Mouse (Mus musculus) midbrain, postnatal 0 days (tissue): Measurements from ENCODE around the gene Cyp4a31. TPM values are rescaled to one million over a fixed set of nuclear protein-coding genes. Genes with fewer than 3 reads are reported as not detected.
"Not testable (repeated sequence)": the region's sequence is repeated elsewhere in the genome, so short reads cannot be mapped to it uniquely, and the experiment has no call there.

ENCODE experiments used
- ATAC-seq: fragments of 200-750 bp; cut with Nextera tagmentation; 2 replicates; pipeline ENCODE4 v1.8.0; 2017; ENCODE audit warnings: moderate number of reproducible peaks, mild to moderate bottlenecking, moderate TSS enrichment, moderate library complexity; ENCODE audit not compliant: low FRiP score
- DNase-seq: peaks from one replicate; pipeline ENCODE4 v3.0.0-alpha.2; 2015; ENCODE audit warnings: low spot score
- H3K27ac ChIP-seq: fragments of 300-500 bp; sonication (generic); 2 replicates; pipeline ENCODE4 v1.5.1; 2014; ENCODE audit warnings: low read depth, mild to moderate bottlenecking, low read length, mixed read lengths
- H3K27me3 ChIP-seq: fragments of 300-500 bp; sonication (generic); 2 replicates; pipeline ENCODE4 v1.6.1; 2014; ENCODE audit warnings: low read length, control low read depth, mixed read lengths; ENCODE audit not compliant: insufficient read depth
- H3K36me3 ChIP-seq: fragments of 300-500 bp; sonication (generic); 2 replicates; pipeline ENCODE4 v1.6.1; 2014; ENCODE audit warnings: low read length, control low read depth, mixed read lengths; ENCODE audit not compliant: insufficient read depth
- H3K4me1 ChIP-seq: fragments of 300-500 bp; sonication (generic); 2 replicates; pipeline ENCODE4 v1.6.1; 2014; ENCODE audit warnings: mild to moderate bottlenecking, control low read depth, antibody characterized with exemption, low read length, mixed read lengths; ENCODE audit not compliant: insufficient read depth
- H3K4me2 ChIP-seq: fragments of 300-500 bp; sonication (generic); 2 replicates; pipeline ENCODE4 v1.6.1; 2014; ENCODE audit warnings: low read depth, mild to moderate bottlenecking, low read length, mixed read lengths; ENCODE audit not compliant: poor library complexity, severe bottlenecking
- H3K4me3 ChIP-seq: fragments of 300-500 bp; sonication (generic); 2 replicates; pipeline ENCODE4 v1.5.1; 2014; ENCODE audit warnings: low read depth, mild to moderate bottlenecking, low read length, moderate library complexity
- H3K9ac ChIP-seq: fragments of 300-500 bp; sonication (generic); replicated peaks from 2 replicates; pipeline ENCODE4 v1.6.1; 2014; ENCODE audit warnings: mild to moderate bottlenecking, low read length, moderate library complexity, mixed read lengths; ENCODE audit not compliant: poor library complexity, severe bottlenecking
- H3K9me3 ChIP-seq: fragments of 300-500 bp; sonication (generic); 2 replicates; pipeline ENCODE4 v1.6.1; 2016; ENCODE audit warnings: low read length, control low read depth
- CTCF ChIP-seq: IDR thresholded peaks from 2 replicates; pipeline ENCODE4 v1.5.1; 2016; ENCODE audit warnings: antibody characterized with exemption, mild to moderate bottlenecking
- whole genome bisulfite sequencing: fragments of 180-500 bp; shearing (Covaris S2); extraction: QIAGEN DNeasy Blood & Tissue Kit; methylation state at CpG from one replicate; pipeline ENCODE4 v1.1.7; 2014; 5-methylcytosine and 5-hydroxymethylcytosine counted together
- polyA plus RNA-seq: library from polyadenylated mRNA; unstranded; fragments of >200 nt; fragmentation: Nextera tagmentation; extraction: Ambion mirVana; gene quantifications from 2 replicates; pipeline ENCODE4 v1.2.1, GENCODE M21; 2015
- total RNA-seq: library from RNA; depleted of rRNA; stranded (reverse); fragments of >200 nt; gene quantifications from 2 replicates; pipeline ENCODE4 v1.2.3, GENCODE M21; 2014

The Cyp4a31 gene
- total and polyA plus RNA-seq, 2 experiments from 2014 or later = not detected

DNA sequence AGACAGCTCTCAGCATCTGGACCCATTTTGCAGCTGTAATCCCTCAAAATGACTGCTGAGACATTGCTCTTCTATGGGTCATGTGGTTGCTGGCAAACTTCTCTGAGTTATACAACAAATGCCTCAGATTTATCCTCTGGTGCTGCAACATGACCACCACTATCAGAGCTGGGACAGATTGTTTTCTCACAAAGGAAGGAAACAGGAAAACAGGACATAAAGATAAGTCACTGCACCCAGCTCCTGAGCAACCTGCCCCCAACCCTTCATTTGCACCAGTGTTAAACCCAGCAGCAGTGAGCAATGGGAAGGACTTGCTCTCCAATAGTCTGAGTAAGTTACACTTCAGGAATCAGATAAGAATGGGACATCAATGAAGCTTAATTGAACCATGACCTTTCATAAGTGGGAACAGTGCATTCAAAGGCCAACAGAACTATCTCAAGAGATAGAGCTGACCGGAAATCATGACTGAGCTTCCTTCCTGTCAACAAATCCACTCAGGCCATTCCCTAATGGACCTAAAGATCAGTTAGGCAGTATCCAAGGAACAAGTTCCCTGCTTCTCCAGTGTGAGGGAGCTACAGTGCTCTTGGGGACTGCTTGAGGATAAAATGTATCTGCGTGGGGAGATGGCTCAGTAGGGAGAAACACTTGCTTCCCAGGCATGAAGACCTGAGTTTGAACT lies 17.2 kb upstream of the Cyp4a31 start:
- Histone ChIP-seq H3K4me3 (no peak overlapping the region), H3K27ac (no peak overlapping the region), H3K27me3 (no peaks in the 10 kb centered on the region), H3K4me2 (no peak overlapping the region), H3K9me3 (no peaks in the 10 kb centered on the region), H3K4me1 (no peaks in the 10 kb centered on the region), H3K9ac (no peak overlapping the region), H3K36me3 (no peaks in the 10 kb centered on the region)
- WGBS = 76% methylated on average over 2 of the region's 2 CpGs
- DNase-seq (no peak), ATAC-seq (no peak)
- no peak for TF ChIP-seq CTCF

DNA sequence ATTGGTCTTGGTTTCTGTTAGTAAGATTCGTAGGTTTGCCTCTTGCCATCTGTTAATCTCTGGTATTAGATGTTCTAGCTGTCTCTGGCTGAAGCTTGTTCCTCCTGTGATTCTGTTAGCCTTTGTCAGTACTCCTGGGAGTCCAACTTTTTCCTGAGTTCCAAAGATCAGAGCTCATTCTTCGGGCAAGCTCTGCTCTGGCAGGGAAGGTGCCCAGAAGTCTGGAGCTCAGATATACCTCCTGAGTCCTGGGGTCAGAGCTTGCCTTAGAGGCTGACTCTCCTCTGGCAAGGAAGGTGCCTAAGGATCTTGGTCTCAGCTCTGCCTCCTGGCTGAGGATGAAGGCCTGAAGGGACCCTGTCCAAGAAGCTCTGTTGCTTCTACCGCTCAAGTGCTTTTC lies 10.7 kb upstream of the Cyp4a31 start:
- DNase-seq (no peak), ATAC-seq (no peak)
- H3K9me3 ChIP-seq = no peaks in the 10 kb centered on the region
- no peak overlapping the region for H3K27ac ChIP-seq
- no peak for TF ChIP-seq CTCF
- H3K9ac ChIP-seq = no peak overlapping the region
- no peak overlapping the region for H3K4me2 ChIP-seq
- 89% methylated on average over 3 of the region's 3 CpGs for WGBS
- H3K36me3 ChIP-seq = no peaks in the 10 kb centered on the region
- H3K27me3 ChIP-seq = no peaks in the 10 kb centered on the region
- H3K4me3 ChIP-seq = no peak overlapping the region
- H3K4me1 ChIP-seq = no peaks in the 10 kb centered on the region

DNA sequence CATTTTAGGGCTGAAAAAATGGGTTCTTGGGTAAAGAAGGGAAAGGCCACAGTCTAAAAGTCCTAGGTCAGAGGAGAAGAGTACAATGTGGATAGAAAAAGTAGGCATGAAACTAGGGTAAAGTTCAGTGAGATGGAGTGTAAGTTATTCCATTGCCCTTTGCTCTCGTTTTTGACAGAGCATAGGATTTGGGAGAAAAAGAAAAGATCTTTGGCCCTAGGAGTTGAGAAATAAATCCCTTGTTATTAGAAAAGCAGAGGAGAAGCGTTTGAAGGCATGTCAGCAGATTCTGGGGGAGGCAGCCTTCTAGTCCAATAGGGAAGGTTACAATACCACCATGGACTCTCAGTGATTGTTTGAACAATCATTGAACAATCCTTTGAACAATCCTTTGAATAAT lies 7.9 kb upstream of the Cyp4a31 start:
- TF ChIP-seq CTCF = no peak
- ATAC-seq (no peak), DNase-seq (no peak)
- H3K9me3 ChIP-seq = no peaks in the 10 kb centered on the region
- WGBS = 65% methylated on average over 2 of the region's 2 CpGs
- no peak overlapping the region for H3K9ac ChIP-seq
- H3K4me3 ChIP-seq = no peak overlapping the region
- no peaks in the 10 kb centered on the region for H3K4me1 ChIP-seq
- no peak overlapping the region for H3K4me2 ChIP-seq
- H3K27me3 ChIP-seq = no peaks in the 10 kb centered on the region
- no peak overlapping the region for H3K27ac ChIP-seq
- no peaks in the 10 kb centered on the region for H3K36me3 ChIP-seq

DNA sequence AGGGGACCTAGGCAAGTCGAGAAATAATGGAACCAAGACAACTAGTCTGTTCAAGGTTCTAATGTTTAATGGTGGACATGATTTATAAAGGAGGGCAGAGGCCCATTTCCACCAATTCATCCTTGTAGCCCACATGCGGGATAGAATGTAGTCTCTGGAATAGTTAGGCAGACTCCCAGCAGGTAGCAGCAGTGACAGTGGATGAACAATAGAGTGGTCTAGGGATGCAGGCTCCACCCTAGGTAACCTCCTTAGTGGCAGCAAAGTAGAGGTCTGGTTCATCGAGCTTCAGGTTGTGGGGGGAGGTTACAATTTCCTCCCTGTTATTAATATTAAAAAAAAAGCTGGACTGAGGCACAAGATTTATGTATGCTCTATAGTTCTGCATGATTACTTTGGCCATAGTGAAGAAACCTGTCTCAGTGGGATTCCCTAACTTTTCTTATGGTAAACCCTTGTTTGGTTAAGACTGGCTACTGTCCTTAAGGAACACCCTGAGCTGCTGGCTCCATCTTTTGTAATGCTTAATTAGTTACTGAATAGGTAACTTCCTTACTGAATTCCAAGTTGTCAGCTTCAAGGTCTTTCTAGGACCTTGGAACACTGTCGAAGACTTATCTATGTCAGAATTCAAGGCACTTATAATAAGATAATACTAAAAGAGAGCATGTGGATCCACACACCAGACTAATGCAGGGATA lies 5.4 kb upstream of the Cyp4a31 start:
- Histone ChIP-seq H3K4me1 (no peaks in the 10 kb centered on the region), H3K4me3 (no peak overlapping the region)
- ATAC-seq = no peak

DNA sequence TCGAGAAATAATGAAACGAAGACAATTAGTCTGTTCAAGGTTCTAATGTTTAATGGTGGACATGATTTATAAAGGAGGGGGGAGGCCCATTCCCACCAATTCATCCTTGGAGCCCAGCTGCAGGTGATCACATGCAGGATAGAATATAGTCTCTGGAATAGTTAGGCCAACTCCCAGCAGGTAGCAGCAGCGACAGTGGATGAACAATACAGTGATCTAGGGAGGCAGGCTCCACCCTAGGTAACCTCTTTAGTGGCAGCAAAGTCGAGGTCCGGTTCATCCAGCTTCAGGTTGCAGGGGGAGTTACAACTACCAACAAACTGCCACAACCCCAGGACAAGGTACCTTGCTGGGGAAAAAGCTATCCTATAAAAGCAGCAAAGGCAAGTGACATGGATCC lies 2.2 kb upstream of the Cyp4a31 start:
- WGBS = 50% methylated on average over 5 of the region's 5 CpGs
- not testable (repeated sequence) for H3K9ac ChIP-seq, H3K9me3 ChIP-seq, H3K36me3 ChIP-seq, H3K4me2 ChIP-seq, H3K4me3 ChIP-seq, H3K27me3 ChIP-seq, DNase-seq, ATAC-seq, H3K4me1 ChIP-seq, H3K27ac ChIP-seq

More for the DNA sequence above, 5.4 kb upstream of the Cyp4a31 start:
- Histone ChIP-seq H3K4me2 (no peak overlapping the region), H3K9ac (no peak overlapping the region), H3K27ac (no peak overlapping the region), H3K9me3 (no peaks in the 10 kb centered on the region), H3K36me3 (no peaks in the 10 kb centered on the region), H3K27me3 (no peaks in the 10 kb centered on the region)
- 45% methylated on average over 4 of the region's 4 CpGs for WGBS
- no peak for TF ChIP-seq CTCF
- no peak for DNase-seq

DNA sequence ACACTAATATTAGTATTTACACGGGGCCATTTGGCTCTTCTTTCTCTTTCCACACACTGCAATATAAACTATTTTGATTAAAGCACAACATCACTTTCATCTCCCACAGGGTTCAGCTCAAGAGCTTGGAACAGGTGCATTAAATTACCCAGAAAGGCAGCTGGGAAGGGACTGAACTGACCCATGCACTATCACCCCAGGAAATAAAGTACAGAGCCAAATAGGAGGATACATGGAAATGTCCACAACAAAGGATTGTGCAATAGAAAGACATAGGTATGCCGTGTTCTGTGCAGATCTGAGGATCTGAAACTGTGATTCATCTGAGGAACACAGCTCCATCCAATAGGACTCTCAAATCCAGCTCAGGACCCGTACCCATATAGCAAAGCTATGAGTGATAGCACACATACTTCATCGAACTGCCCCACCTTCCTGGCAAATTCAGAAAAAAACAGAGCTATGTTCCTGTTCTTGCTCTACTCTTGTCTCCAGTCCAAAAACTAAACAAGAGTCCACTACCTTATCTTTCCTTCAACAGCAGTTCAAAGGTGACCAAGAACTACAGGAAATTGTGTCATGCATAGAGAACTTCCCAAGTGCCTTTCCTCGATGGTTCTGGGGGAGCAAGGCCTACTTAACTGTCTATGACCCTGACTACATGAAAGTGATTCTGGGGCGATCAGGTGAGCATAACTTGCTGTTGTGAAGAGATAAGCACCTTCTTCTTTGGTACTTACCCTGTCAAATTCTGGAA lies 1.2 kb downstream of the Cyp4a31 start:
- WGBS = 84% methylated on average over 6 of the region's 6 CpGs
- ATAC-seq, H3K4me3 ChIP-seq, H3K36me3 ChIP-seq, H3K27ac ChIP-seq, H3K9me3 ChIP-seq, H3K4me1 ChIP-seq, H3K4me2 ChIP-seq, DNase-seq, H3K9ac ChIP-seq, H3K27me3 ChIP-seq: not testable (repeated sequence)
